Mouse (Mus musculus) stomach, postnatal 0 days (tissue): ENCODE results near the gene Naga.

Experiments
- CTCF ChIP-seq: IDR thresholded peaks from 2 replicates; pipeline ENCODE4 v1.5.1; 2016; ENCODE audit warnings: antibody characterized with exemption, low read depth, mild to moderate bottlenecking, moderate library complexity
- EP300 ChIP-seq: optimal IDR thresholded peaks from 2 replicates; pipeline ENCODE3; 2016; ENCODE audit warnings: antibody characterized with exemption

DNA sequence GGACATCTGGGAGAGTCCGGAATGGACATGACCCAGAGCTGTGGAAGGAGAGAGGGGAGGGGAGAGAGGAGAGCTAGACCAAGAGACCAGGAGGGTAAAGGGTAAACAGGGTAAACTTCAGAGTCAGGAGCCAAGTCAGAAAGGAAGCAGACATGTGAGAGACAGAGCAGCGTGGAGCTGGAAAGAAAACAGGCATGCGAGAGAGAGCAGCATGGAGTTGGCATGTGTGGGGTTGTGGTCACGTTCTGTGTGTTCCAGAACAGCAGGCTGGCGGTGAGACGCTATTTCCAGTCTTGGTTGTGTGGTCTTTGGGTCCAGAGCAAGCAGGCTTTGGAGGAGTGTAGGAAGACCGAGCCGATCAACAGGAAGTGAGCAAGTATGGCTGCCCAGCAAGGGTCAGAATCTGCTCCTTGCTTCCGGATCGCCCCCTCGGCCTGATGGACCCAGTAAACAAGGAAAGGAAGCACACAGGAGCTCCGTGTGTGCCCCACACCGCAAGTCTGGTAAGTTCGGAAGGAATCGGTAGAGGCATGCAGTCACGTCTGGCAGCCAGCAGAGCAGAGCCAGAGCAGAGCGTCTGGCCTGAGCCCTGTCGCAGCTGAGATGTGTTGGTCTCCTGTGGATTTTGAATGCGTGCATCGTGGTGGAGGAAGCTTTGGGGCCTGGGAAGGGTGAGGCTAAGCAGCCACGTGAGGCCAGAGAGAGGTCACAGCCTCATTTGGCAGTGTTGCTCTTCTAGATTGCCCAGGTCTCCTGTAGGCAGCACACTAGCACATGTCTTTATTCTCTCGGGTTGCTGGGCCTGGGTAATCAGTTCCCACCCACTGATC lies 19.9 kb upstream of the Naga start:
- TF ChIP-seq CTCF (no peak), EP300 (no peak)
